25 mouse cellular contexts compared by ENCODE assay signal in genomic region chr5:150901661-150902060, GRCm38 (mm10). TPM values are rescaled to one million over a fixed set of nuclear protein-coding genes. Genes with fewer than 3 reads are reported as not detected.
DNase-seq lines count a peak whose midpoint lies in the region; ATAC-seq and TF ChIP-seq lines count a peak whose summit lies in the region.
"Had no signal": no experiment of that assay in that cellular context is flagged by ENCODE, and none has a peak within 500 bp of the region (broad histone marks: within the 10 kb centered on the region; RNA-seq: fewer than 3 reads in every experiment).

No protein-coding gene starts in this region.

- DNase-seq in layer of hippocampus, adult 2 months (ENCODE audit: low spot score in 2 of 2) = no peak
- no peak for DNase-seq in layer of hippocampus, adult 8-10 months (ENCODE audit: low spot score in 2 of 2)
- DNase-seq in retina, adult 2 months (ENCODE audit: low read depth, low spot score) = peak; percentile 69
- no peak for DNase-seq in retina, embryonic 14.5 days (ENCODE audit: low spot score)
- peak; percentile 32 for DNase-seq in brain, embryonic 14.5 days (ENCODE audit: low read depth)
- peak; percentile 65 for DNase-seq in retina, postnatal 1 day
- DNase-seq in heart, postnatal 4 days = no peak
- DNase-seq: adrenal gland, adult 2 months; adrenal gland, adult 8-10 months; adrenal gland, postnatal 10 days; adrenal gland, postnatal 14 days; adrenal gland, postnatal 25 days; adrenal gland, postnatal 36 days; B cell, adult 2 months; cerebellum, adult 11 months; cerebellum, adult 11-12 months; cerebellum, adult 18-20 months had no signal

- H3K9ac ChIP-seq in kidney, embryonic 16.5 days (replicated peaks; ENCODE audit: low read length) = no peak overlapping the region

- no peaks in the 10 kb centered on the region for H3K36me3 ChIP-seq in kidney, embryonic 16.5 days (ENCODE audit: insufficient read depth, low read length)
- H3K36me3 ChIP-seq: G1E had no signal

- no peaks in the 10 kb centered on the region for H3K27me3 ChIP-seq in kidney, embryonic 16.5 days (ENCODE audit: insufficient read depth, low read length)
- H3K27me3 ChIP-seq: CH12.LX, Patski had no signal

- TF ChIP-seq POLR2A in brain, embryonic 14.5 days (IDR thresholded peaks at IDR 0.05; ENCODE audit: borderline replicate concordance, extremely low read depth, insufficient read depth, insufficient read length, poor library complexity, severe bottlenecking) = no peak

- TF ChIP-seq CTCF in layer of hippocampus, adult 2 months (conservative IDR thresholded peaks at IDR 0.05) = no peak
- no peak for TF ChIP-seq CTCF in brain, embryonic 14.5 days (IDR thresholded peaks at IDR 0.05; ENCODE audit: borderline replicate concordance, extremely low read depth, insufficient read depth, insufficient read length)

- H3K4me2 ChIP-seq in kidney, embryonic 16.5 days (replicated peaks; ENCODE audit: low read depth, low read length) = no peak overlapping the region

- peak overlapping the region; percentile 55; the same call in 1 of the 2 replicates for H3K27ac ChIP-seq in layer of hippocampus, adult 2 months
- no peak overlapping the region for H3K27ac ChIP-seq in kidney, embryonic 16.5 days (ENCODE audit: low read length)

- H3K9me3 ChIP-seq in kidney, embryonic 16.5 days (ENCODE audit: low read length) = no peaks in the 10 kb centered on the region

- no peak for ATAC-seq in kidney, embryonic 16.5 days (ENCODE audit: low FRiP score, low TSS enrichment)
- ATAC-seq: activated CD4-positive, CD25-positive, alpha-beta regulatory T cell, adult 4 months; CD4-positive, CD25-positive, alpha-beta regulatory T cell, adult 4 months; Patski had no signal

- H3K4me1 ChIP-seq in kidney, embryonic 16.5 days (ENCODE audit: insufficient read depth, low read length) = no peaks in the 10 kb centered on the region

- 93% methylated on average over 3 of the region's 3 CpGs for WGBS in kidney, embryonic 16.5 days

- no peak overlapping the region for H3K4me3 ChIP-seq in layer of hippocampus, adult 2 months
- no peak overlapping the region for H3K4me3 ChIP-seq in kidney, embryonic 16.5 days (ENCODE audit: low read length)

RNA-seq across cellular contexts. Expression of gene Kl, which starts 50.7 kb away (rescaled TPM):
- total RNA-seq in layer of hippocampus, adult 2 months (2021) = 10 to 100 TPM in 1 of 2 experiments, 1 to 10 TPM in 1; 9.9 to 10.5 TPM
- 10 to 100 TPM in 3 of 4 experiments, 1 to 10 TPM in 1; 9.2 to 10.8 (median 10.3) TPM for total RNA-seq in layer of hippocampus, adult 8-10 months (2022)
- polyA plus RNA-seq in brain, embryonic 14.5 days (2012; rRNA removed) = 0.30 and 0.90 TPM in 2 replicates
- under 1 TPM; 0.05 to 0.07 TPM for total RNA-seq in heart, postnatal 4 days (2021)
- polyA plus RNA-seq in kidney, embryonic 16.5 days (2015; fragmentation: Nextera tagmentation; extraction: Ambion mirVana) = 28.6 and 37.2 TPM in 2 replicates
- total RNA-seq: CH12.LX, MEL had no signal
- polyA plus RNA-seq: C2C12; CD4-positive, CD25-positive, alpha-beta regulatory T cell, adult 4 months; G1E had no signal

Comparison
In these comparisons a context has a peak if more than half of its experiments do, and no peak if none do; other contexts are left out.
1. DNase-seq: peak in retina, adult 2 months (single experiment), brain, embryonic 14.5 days (single experiment) and retina, postnatal 1 day (single experiment); none in layer of hippocampus, adult 2 months (0 of 2), layer of hippocampus, adult 8-10 months (0 of 2), retina, embryonic 14.5 days (single experiment) and heart, postnatal 4 days (single experiment).
2. RNA of gene Kl, which starts 50.7 kb away (total RNA-seq): 9.9 to 10.5 TPM in layer of hippocampus, adult 2 months and 9.2 to 10.8 TPM in layer of hippocampus, adult 8-10 months; 0.05 to 0.07 TPM in heart, postnatal 4 days; every median in the first group is over 4 times any median in the second.